Mouse (Mus musculus) CH12.LX (cell line): Measurements from ENCODE around the gene Kctd20. TPM values are rescaled to one million over a fixed set of nuclear protein-coding genes. Genes with fewer than 3 reads are reported as not detected.

Experiments
- DNase-seq: peaks from one replicate; pipeline ENCODE4 v3.0.0-alpha.2; 2013; ENCODE audit errors: extremely low read depth
- H3K27ac ChIP-seq: 2 replicates; pipeline ENCODE4 v1.5.1; 2012; ENCODE audit warnings: low read depth, mild to moderate bottlenecking, control low read depth, moderate library complexity; ENCODE audit not compliant: insufficient read depth
- H3K27me3 ChIP-seq: replicated peaks from 2 replicates; pipeline ENCODE3; 2012; ENCODE audit warnings: inconsistent platforms
- H3K36me3 ChIP-seq, 2 experiments: replicated peaks in 1 of 2; 2 replicates each; pipeline versions ENCODE3 to v1.6.1; 2012; ENCODE audit warnings: inconsistent platforms in 1 of 2, low read length in 1 of 2, mild to moderate bottlenecking in 1 of 2, mixed read lengths in 1 of 2, moderate library complexity in 1 of 2; ENCODE audit not compliant: control insufficient read depth in 1 of 2, insufficient read depth in 1 of 2
- H3K4me1 ChIP-seq, 2 experiments: 2 replicates each; pipeline ENCODE4 v1.6.1; 2012; ENCODE audit warnings: inconsistent platforms in 1 of 2, moderate library complexity in 1 of 2; ENCODE audit not compliant: insufficient read depth in 2 of 2, control insufficient read depth in 1 of 2
- H3K4me2 ChIP-seq: 2 replicates; pipeline ENCODE4 v1.6.1; 2012; ENCODE audit warnings: low read depth, mild to moderate bottlenecking, control low read depth; ENCODE audit not compliant: poor library complexity, insufficient read depth, severe bottlenecking
- H3K4me3 ChIP-seq, 3 experiments: fragments of 150-350 bp in 1 of 3; sonication (generic) in 1 of 3; replicated peaks in 1 of 3; 2 replicates each; pipeline versions ENCODE3 to v1.5.1; 2011 to 2012; ENCODE audit warnings: low read depth in 2 of 3, low read length in 2 of 3, mild to moderate bottlenecking in 2 of 3, moderate library complexity in 2 of 3, control low read depth in 1 of 3, improper control_type of control experiment in 1 of 3, inconsistent platforms in 1 of 3, mixed read lengths in 1 of 3; ENCODE audit not compliant: poor library complexity in 1 of 3
- H3K79me2 ChIP-seq: replicated peaks from 2 replicates; pipeline ENCODE4 v1.6.1; 2012; ENCODE audit warnings: mild to moderate bottlenecking, moderate library complexity; ENCODE audit not compliant: control insufficient read depth, poor library complexity, insufficient read depth, severe bottlenecking; ENCODE audit errors: extremely low read depth
- H3K9ac ChIP-seq: 2 replicates; pipeline ENCODE4 v1.6.1; 2012; ENCODE audit warnings: low read depth, mild to moderate bottlenecking, control low read depth, moderate library complexity; ENCODE audit not compliant: insufficient read depth
- H3K9me3 ChIP-seq: replicated peaks from 2 replicates; pipeline ENCODE3; 2012; ENCODE audit warnings: low read length, inconsistent platforms, mixed read lengths
- BHLHE40 ChIP-seq: IDR thresholded peaks from 2 replicates; pipeline ENCODE4 v1.6.1; 2011; ENCODE audit warnings: mild to moderate bottlenecking, low read depth, low read length, improper control_type of control experiment
- CHD1 ChIP-seq: IDR thresholded peaks from 2 replicates; pipeline ENCODE4 v1.6.1; 2012; ENCODE audit warnings: low read depth, low read length, improper control_type of control experiment, inconsistent platforms
- CHD2 ChIP-seq: IDR thresholded peaks from 2 replicates; pipeline ENCODE4 v1.6.1; 2011; ENCODE audit warnings: low read length, improper control_type of control experiment
- CTCF ChIP-seq, 2 experiments: IDR thresholded peaks in 1 of 2; conservative IDR thresholded peaks in 1 of 2; 2 replicates each; pipeline ENCODE4 v1.5.1; 2011 to 2012; ENCODE audit warnings: low read depth in 2 of 2, low read length in 2 of 2, improper control_type of control experiment in 1 of 2, inconsistent platforms in 1 of 2, mild to moderate bottlenecking in 1 of 2, moderate library complexity in 1 of 2
- GABPA ChIP-seq: IDR thresholded peaks from 2 replicates; pipeline ENCODE4 v1.6.1; 2012; ENCODE audit warnings: low read depth, low read length, improper control_type of control experiment, inconsistent platforms; ENCODE audit not compliant: insufficient replicate concordance
- JUND ChIP-seq: conservative IDR thresholded peaks from 2 replicates; pipeline ENCODE4 v1.6.1; 2011; ENCODE audit warnings: low read depth, low read length, improper control_type of control experiment
- MAX ChIP-seq: IDR thresholded peaks from 2 replicates; pipeline ENCODE4 v1.6.1; 2011; ENCODE audit warnings: low read length, improper control_type of control experiment
- MYC ChIP-seq: IDR thresholded peaks from 2 replicates; pipeline ENCODE4 v1.6.1; 2011; ENCODE audit warnings: low read depth, mild to moderate bottlenecking, improper control_type of control experiment, low read length
- NELFE ChIP-seq: IDR thresholded peaks from 2 replicates; pipeline ENCODE4 v1.6.1; 2011; ENCODE audit warnings: low read depth, low read length, improper control_type of control experiment
- POLR2AphosphoS2 ChIP-seq: IDR thresholded peaks from 2 replicates; pipeline ENCODE4 v1.6.1; 2011; ENCODE audit warnings: low read depth, low read length, improper control_type of control experiment
- RAD21 ChIP-seq: IDR thresholded peaks from 2 replicates; pipeline ENCODE4 v1.6.1; 2011; ENCODE audit warnings: low read depth, mild to moderate bottlenecking, low read length, improper control_type of control experiment, moderate library complexity
- SMC3 ChIP-seq: IDR thresholded peaks from 2 replicates; pipeline ENCODE4 v1.6.1; 2011; ENCODE audit warnings: low read depth, low read length, improper control_type of control experiment
- UBTF ChIP-seq: IDR thresholded peaks from 2 replicates; pipeline ENCODE4 v1.6.1; 2012; ENCODE audit warnings: low read depth, mild to moderate bottlenecking, inconsistent platforms, low read length, improper control_type of control experiment, moderate library complexity
- USF2 ChIP-seq: conservative IDR thresholded peaks from 2 replicates; pipeline ENCODE4 v1.6.1; 2011; ENCODE audit warnings: low read depth, low read length, improper control_type of control experiment
- ZC3H11A ChIP-seq: IDR thresholded peaks from 2 replicates; pipeline ENCODE4 v1.6.1; 2012; ENCODE audit warnings: low read depth, mild to moderate bottlenecking, inconsistent platforms, low read length, improper control_type of control experiment
- ZMIZ1 ChIP-seq: IDR thresholded peaks from 2 replicates; pipeline ENCODE4 v1.6.1; 2012; ENCODE audit warnings: low read depth, mild to moderate bottlenecking, inconsistent platforms, low read length, improper control_type of control experiment
- dilution Hi-C: fragments of 300-500 bp; cut with MboI; formaldehyde crosslinking; loops from 2 replicates; pipeline ENCODE4 v1.14.3; 2020; ENCODE audit warnings: low sequenced_read_pairs; ENCODE audit not compliant: extremely low pct_unique_long_range_greater_than_20kb, extremely low pct_ligation_motif_present
- in situ Hi-C: fragments of 300-500 bp; cut with MboI; formaldehyde crosslinking; loops from 3 replicates; pipeline ENCODE4 v1.14.3; 2019; ENCODE audit warnings: low sequenced_read_pairs, low pct_ligation_motif_present, low pct_unique_long_range_greater_than_20kb, mixed read lengths
- polyA plus RNA-seq: library from polyadenylated mRNA; unstranded; fragments of >175 nt; gene quantifications from 2 replicates; pipeline ENCODE4 v1.2.1, GENCODE M21; 2012; ENCODE audit warnings: low read depth; ENCODE audit not compliant: insufficient read length
- total RNA-seq, 2 experiments: library from RNA; depleted of rRNA; stranded (reverse); fragments of 300-350 nt in 1 of 2; fragments of >200 nt in 1 of 2; gene quantifications; 2 replicates each; pipeline ENCODE4 v1.2.3; 2012 to 2014

Kctd20 gene
- total and polyA plus RNA-seq, 3 experiments: 40.1 to 85.2 (median 68.5) TPM

DNA sequence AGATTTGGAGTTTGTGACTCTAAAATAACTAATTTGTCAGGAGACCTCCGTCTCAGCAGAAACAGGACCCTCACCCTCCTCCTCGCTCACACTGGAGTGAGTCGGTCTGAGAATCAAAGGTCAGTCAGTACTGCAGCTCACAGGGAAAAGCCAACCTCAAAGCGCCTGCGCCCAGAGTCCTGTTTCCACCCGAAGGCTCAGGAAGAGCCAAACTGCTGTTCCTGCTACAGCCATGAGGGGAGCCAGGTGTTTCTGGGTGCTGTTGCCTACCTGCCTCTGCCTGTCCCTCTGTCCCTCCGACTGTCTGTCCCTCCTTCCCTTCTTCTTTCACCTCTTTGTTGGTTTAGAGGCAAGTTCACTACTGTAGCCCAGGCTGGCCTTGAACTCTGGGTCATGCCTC is 41.6 kb upstream of the Kctd20 start:
- in situ Hi-C loops: no loop called here
- dilution Hi-C loops: no loop called here
- Histone ChIP-seq H3K79me2 (no peaks in the 10 kb centered on the region), H3K4me1 (no peaks in the 10 kb centered on the region; a peak in 1 of 4 replicates), H3K9me3 (no peaks in the 10 kb centered on the region)
- TF ChIP-seq CTCF (conservative IDR thresholded peaks at IDR 0.05 in 1 of 2, IDR thresholded peaks at IDR 0.05 in 1 of 2; ENCODE audit: low read depth in 2 of 2, low read length in 2 of 2) (peak in 1 of 2 experiments; percentile 16; a peak in 2 of 4 replicates), SMC3 (no peak)
- TF ChIP-seq, all 38 proteins: peak for 1
- no peak overlapping the region for H3K9ac ChIP-seq
- no peak overlapping the region for H3K27ac ChIP-seq
- peaks cover 4% of the 10 kb centered on the region for H3K27me3 ChIP-seq
- no peaks in the 10 kb centered on the region for H3K36me3 ChIP-seq
- H3K4me2 ChIP-seq: no peak overlapping the region
- no peak overlapping the region for H3K4me3 ChIP-seq
- DNase-seq: no peak

DNA sequence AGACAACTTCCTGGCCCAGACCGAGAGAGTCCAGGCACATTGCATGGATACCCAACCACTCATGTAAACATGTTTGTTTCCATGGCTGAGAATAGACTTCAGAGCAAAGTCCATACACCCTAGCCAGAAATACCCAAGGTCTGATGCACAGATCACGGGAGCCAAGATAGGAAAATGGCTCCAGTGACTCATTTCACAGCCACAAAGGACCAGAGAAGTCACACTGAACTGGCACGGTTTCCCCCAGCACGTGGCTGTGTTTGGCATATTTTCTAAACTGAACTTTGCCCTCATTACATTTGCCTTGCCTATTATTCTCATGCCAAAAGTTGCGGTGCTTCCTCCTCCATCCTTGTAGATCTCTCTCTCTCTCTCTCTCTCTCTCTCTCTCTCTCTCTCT is 38.5 kb upstream of the Kctd20 start:
- Histone ChIP-seq H3K4me2 (no peak overlapping the region), H3K36me3 (no peaks in the 10 kb centered on the region), H3K9me3 (no peaks in the 10 kb centered on the region), H3K4me1 (no peaks in the 10 kb centered on the region; a peak in 1 of 4 replicates)
- in situ Hi-C loops: no loop called here
- no peak for TF ChIP-seq RAD21
- peak; percentile 78 for TF ChIP-seq BHLHE40
- TF ChIP-seq ZC3H11A: no peak
- TF ChIP-seq, all 38 proteins: peak for 1
- H3K4me3 ChIP-seq: no peak overlapping the region
- H3K27ac ChIP-seq: no peak overlapping the region
- H3K79me2 ChIP-seq: no peaks in the 10 kb centered on the region
- H3K27me3 ChIP-seq: no peaks in the 10 kb centered on the region
- no peak overlapping the region for H3K9ac ChIP-seq
- dilution Hi-C loops: no loop called here
- DNase-seq: no peak

DNA sequence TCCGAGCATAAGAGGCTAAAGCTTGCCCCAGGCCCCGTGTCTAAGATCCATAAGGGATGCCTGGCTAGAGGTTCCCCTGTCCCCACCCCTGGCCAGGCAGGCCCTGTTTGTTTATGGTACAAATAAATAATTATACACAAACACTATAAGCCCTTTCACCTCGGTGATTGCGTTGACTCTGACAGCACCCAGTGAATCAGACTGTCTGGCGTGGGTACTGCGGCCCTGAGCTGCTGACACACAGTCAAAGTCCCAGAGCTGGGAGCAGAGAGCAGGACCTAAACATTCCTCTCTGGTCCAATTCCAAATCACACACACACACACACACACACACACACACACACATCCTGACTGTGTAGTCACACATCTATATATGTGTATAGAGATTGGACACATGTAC is 37.8 kb upstream of the Kctd20 start:
- H3K9me3 ChIP-seq: no peaks in the 10 kb centered on the region
- no peak overlapping the region for H3K27ac ChIP-seq
- in situ Hi-C loops (no loop called here), dilution Hi-C loops (no loop called here)
- H3K4me2 ChIP-seq: no peak overlapping the region
- H3K4me1 ChIP-seq: no peaks in the 10 kb centered on the region; a peak in 1 of 4 replicates
- no peaks in the 10 kb centered on the region for H3K79me2 ChIP-seq
- H3K4me3 ChIP-seq: no peak overlapping the region
- H3K36me3 ChIP-seq: no peaks in the 10 kb centered on the region
- H3K9ac ChIP-seq: no peak overlapping the region
- DNase-seq: no peak
- H3K27me3 ChIP-seq: no peaks in the 10 kb centered on the region
- TF ChIP-seq USF2: no peak
- TF ChIP-seq ZMIZ1: no peak
- TF ChIP-seq GABPA: no peak
- TF ChIP-seq NELFE: no peak
- no peak for TF ChIP-seq JUND
- no peak for TF ChIP-seq CHD2
- TF ChIP-seq CHD1: no peak
- no peak for TF ChIP-seq POLR2AphosphoS2
- no peak for TF ChIP-seq UBTF
- no peak for TF ChIP-seq MAX
- TF ChIP-seq ZC3H11A: no peak
- TF ChIP-seq MYC: no peak
- TF ChIP-seq RAD21: no peak
